Mouse (Mus musculus): Measurements from ENCODE around the gene 1700086D15Rik.

Gene 1700086D15Rik

DNA sequence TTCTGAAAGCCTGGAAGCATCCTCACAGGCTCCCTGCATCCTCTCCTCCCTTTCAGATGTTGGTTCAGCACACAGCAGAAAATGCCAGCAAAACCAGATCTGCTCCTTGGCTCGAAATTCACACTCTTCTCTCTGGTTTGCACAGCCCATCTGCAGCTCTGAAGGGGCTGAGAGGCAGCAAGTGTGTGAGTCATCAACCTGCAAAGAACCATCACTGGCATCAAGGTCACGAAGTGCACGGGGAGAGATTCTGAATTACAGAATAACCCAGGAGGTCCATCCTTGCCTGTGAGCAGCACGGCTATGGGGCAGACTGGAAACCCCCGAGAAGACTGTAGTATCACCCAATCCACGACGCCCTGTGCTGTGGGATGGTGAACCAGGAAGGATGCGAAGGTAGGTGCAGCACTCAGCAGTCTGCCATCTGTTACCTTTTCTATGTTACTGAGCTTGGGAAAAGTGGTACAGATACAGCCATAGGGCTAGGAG, 24.4 kb downstream of the 1700086D15Rik start:
- no peak for DNase-seq (ENCODE audit: low spot score in 2 of 2)

DNA sequence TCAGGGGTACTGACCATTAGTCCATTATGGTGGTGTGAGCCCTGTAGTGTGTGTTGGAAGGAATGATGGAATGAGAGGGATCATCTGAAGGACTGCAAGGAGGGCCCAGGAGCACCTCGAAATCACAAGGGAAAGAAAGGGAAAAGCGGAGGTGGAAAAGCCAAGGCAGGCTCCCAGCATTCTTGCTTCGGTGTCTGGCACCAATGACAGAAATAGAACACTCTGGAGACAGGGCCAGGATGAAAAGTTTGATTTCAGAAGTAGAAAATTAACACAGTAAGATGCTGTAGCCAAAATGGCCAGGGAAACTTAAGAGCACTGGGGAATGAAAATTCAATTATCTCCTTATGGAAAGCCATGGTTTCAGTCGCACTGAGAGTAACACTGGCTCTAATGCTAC, 26.0 kb downstream of the 1700086D15Rik start:
- DNase-seq (ENCODE audit: low spot score in 2 of 2), result no peak

DNA sequence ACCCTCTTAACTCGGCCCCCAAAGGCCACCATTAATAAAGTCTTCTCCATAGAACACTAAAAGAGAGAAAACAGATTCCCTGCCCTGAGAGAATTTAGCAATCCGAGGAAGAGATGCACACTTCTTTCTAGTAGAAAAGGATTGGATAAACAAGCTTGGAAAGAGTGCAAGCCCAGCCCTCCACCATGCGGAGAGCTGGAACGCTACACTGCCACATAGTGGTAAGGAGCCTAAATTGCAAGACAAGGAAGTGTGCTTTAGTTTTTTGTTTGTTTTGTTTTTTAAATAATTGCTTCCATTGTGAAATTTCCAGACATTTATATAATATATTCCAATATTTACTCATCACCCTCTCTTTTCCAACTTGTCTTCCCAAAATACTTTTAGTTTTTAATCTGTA, 30.6 kb downstream of the 1700086D15Rik start:
- no peak for DNase-seq (ENCODE audit: low spot score in 2 of 2)

DNA sequence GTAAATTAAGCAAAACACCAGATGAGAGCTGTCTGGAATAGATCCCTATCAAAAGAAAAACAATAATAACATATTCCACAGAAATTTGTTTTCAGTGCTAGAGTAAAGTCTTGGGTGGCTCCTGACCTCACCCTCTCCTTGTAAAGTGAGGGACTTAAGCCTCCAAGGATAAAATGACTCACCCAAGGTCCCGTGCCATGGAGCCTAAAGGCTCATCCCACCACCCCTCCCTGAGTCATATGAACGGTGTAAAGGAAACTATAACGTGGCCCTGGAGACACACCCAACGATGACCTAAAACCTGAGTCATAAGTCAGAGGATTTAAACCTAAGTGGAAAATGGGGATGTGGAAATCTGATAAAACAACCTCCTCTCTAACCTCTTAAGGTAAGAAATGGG, 31.0 kb downstream of the 1700086D15Rik start:
- no peak for DNase-seq (ENCODE audit: low spot score in 2 of 2)

DNA sequence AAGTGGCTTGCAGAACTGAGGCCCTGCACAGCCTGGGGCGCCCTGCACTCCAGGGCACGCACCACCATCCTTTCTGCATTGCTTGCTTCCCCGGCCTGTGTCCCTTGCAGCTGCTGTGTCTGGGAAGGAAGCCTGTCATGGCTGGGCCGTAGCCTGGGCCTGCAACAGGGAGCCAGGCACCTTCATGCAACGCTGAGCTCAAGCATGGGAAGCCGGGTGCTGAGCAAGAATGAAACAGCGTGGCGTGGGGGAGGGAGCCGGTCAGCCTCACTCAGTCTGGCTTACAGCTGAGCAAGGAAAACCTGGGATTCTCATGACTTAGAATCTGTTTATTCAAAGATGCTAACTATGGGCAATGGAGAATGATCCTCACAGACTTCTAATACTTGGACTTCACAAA, 33.1 kb downstream of the 1700086D15Rik start:
- DNase-seq (ENCODE audit: low spot score in 2 of 2), result no peak

DNA sequence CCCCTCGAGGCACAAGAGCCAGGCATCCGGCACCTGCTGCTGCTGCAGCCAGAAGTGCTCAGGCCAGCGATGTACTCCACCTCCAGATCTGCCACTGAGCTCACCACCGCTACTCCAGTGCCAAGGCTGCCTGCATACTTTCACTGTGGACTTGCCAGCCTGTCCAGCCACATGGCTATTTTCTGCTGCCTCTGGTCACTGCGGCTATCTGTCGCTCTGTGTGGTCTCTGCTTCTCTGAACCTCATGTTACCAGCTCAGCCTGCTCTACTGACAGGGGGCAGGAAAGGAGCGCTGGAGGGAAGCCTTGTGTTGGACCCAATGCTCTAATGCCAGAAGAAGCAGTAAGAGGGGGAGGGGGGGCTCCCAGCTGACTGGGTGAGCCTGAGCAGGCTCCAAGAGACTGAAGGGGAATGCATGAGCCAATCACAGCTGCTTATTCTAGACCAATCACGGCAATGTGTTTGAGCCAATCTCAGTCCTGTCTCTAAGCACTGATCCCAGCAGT, 34.7 kb downstream of the 1700086D15Rik start:
- DNase-seq (ENCODE audit: low spot score in 2 of 2), result peak; percentile 34 to 50

DNA sequence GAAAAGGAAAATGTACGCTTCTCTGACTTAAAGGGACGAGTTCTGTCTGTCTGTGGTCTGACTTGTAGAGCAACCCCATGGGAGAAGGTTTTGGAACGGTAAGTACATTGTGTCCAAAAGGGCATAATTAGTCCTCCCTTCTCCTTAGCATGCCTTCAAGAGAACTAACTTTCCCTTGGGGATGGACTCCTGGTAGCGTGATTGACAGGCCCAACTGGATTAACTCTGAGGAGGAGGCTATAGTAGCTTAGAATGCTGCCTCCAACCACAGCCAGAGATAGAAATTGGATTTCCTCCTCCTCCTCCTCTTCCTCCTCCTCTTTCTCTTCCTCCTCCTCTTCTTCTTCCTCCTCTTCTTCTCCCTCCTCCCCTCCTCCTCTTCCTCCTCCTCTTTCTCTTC, 39.4 kb downstream of the 1700086D15Rik start:
- DNase-seq (ENCODE audit: low spot score in 2 of 2), result no peak

DNA sequence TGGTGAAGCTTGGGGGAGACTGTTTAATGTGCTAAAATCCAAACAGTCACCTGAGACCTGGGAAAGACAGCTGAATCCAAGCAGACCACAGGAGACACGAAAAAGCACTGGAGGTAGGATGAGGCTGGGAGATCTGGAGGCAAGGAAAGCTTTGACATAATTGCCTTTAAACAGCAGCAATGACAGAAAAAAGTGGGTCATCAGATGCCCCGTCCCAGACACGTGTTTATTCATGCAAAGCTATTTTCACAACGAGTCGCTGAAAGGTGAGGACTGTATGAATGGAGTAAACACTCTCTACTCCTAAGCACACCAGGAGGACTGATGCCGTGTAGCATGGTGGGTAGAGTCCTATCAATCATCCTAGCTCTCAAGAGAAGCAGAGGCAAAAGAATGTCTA, 43.9 kb downstream of the 1700086D15Rik start:
- no peak for DNase-seq (ENCODE audit: low spot score in 2 of 2)

DNA sequence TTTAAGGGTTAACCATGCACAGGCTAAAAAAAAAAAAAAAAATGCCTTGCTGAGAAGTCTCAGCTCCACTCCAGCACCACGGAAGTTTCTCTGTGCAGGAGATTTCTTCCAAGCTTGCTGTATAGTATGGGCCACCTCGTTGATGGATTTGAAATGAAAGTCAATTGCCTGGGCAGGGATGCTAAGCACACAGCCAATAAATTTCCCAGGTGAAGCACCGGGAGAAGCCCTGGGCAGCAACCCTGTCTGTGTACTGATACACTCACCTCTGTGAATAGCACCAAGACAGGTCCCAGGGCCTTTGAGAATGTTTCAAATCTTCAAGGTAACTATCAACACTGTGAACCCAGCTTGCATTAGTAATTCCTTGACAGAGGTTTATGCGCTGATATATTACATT, 47.6 kb downstream of the 1700086D15Rik start:
- DNase-seq (ENCODE audit: low spot score in 2 of 2), result no peak

DNA sequence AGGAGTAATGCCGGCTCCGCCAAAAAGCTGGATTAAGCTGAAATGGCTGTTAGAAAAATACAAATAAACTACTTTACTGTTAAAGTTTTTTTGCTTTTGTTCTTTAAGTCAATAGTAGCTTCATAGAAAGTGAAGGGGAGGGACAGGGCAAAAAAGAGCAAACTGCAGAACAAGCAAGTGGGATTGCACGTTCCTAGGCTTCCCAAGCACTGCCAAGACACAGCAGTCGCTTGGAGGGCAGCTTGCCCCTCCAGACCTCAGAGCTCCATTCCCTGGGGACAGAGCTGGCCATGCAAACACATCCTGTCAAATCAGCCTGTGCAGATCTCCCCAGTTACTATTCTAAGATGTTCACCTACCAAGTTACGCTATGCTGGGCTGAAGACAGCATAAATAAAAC, 48.0 kb downstream of the 1700086D15Rik start:
- no peak for DNase-seq (ENCODE audit: low spot score in 2 of 2)

DNA sequence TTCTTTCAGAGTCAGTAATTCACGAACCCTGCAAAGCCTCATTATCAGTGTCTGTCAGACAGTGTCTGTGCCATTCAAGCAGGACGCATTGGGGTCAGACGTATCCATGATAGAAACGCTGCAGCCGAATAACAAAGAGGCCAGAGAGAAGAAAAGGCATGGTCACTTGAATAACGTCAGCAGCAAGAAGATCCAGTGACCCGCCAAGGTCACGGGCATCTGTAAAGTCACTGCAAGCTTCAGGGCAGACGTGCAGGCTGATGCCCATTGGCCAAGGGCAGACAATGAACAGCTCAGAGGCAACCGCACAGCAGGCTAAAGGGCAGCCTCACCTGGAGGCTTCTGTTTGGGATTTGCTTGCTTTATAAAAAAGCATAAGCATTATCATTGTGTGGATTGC, 49.6 kb downstream of the 1700086D15Rik start:
- DNase-seq (ENCODE audit: low spot score in 2 of 2), result no peak

DNA sequence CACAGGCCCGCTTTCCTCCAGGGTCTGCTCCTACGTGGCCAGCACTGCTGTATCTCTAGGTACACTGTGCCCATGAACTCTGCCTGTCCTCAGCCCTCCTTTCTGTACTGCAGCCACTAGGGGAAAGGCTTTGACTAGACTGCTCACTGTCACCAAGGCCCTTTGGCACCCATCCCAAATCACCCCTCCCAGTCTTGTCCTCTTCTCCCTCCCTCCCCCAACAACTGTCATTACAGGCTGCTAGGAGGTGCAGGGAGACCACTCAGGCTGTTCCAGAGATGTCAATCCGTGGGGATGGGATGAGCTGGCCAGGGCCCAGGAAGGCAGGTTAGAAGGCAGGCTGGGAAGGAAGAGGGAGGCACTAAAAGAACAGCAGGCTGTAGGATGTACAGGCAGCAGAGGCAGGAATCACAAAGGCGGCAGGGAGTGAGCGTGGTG, 51.9 kb downstream of the 1700086D15Rik start:
- no peak for DNase-seq (ENCODE audit: low spot score in 2 of 2)

DNA sequence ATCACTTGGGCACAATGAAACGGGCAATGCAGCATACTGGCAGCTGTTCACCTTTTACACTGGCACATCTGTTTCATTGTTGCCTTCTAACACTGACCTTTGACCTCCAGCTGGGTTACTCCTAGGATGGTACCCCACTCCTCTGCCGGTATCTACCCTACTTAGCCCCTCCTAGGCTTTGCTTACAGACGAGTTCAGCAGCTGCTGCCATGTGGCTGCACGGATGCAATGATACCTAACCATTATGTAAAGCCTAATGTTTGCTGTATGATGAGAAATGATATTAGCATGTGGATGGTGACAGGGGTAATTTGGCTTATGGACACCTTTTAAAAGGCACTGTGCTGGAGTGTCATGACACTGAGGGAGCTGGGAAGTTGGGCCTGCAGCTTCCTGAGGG, 52.5 kb downstream of the 1700086D15Rik start:
- no peak for DNase-seq (ENCODE audit: low spot score in 2 of 2)

DNA sequence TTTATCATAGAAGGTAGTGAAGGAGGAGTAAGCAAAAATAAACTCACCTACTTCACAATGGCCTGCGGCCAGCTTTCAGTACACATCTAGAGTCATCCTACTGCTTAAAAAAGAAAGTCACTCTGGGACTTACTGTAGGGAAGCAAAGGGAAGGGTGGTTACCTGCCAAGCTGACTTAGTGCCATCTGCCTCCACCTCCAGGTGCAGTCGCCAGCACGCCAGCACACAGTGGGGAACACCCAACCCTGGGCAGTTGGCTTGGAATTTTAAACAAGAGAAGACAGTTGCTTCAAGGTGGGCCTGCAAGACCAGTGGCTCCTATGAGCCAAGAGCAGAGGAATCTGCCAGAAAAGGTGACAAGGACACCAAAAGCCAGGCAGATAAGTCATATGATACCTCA, 55.6 kb downstream of the 1700086D15Rik start:
- peak; percentile 21 to 29 for DNase-seq (ENCODE audit: low spot score in 2 of 2)
